Mouse (Mus musculus) lung, postnatal 0 days (tissue): ENCODE results near the gene Gm49601.

Source experiments
- CTCF ChIP-seq: IDR thresholded peaks from 2 replicates; pipeline ENCODE4 v1.5.1; 2016; ENCODE audit warnings: antibody characterized with exemption, mild to moderate bottlenecking
- EP300 ChIP-seq: IDR thresholded peaks from 2 replicates; pipeline ENCODE4 v1.6.1; 2016; ENCODE audit warnings: antibody characterized with exemption, mild to moderate bottlenecking, control low read depth

DNA sequence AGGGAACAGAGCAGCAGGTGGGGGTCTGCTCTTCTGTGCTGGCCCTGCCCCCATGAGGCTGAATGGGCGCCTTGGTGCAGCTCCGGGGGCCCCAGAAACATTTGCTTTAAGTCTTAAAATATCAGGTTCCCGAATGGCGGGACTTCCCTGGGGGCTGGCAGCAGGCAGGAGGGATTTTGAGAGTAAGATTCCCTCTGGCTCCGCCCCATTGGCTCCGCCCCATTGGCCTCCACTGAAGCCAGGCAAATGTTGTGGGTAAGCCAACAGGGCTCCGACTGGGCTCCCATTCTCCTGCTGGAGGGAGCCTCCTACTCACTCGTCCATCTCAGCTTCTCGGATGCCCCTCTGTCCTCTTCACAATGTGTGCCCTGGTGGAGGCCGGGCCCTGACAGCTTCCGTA is 18.0 kb downstream of the Gm49601 start:
- TF ChIP-seq EP300 (no peak), CTCF (no peak)
